Mouse (Mus musculus): ENCODE measurements around the gene Borcs6.
A peak's percentile ranks its signal among the peaks of the same experiment; 100 is the strongest.
"Not testable (repeated sequence)": the region's sequence is repeated elsewhere in the genome, so short reads cannot be mapped to it uniquely, and the experiment has no call there.

The Borcs6 gene

GRCm38 (mm10) chr11:69088103-69088855, 28.8 kb downstream of the Borcs6 start, which contains the start of gene Vamp2:
Vamp2 (plus strand) TSS chr11:69088490.
- no peak for DNase-seq (ENCODE audit: extremely low spot score, low read depth, low spot score)

- DNase-seq (ENCODE audit: extremely low spot score, low read depth, low spot score) = no peak
Measured at GRCm38 (mm10) chr11:69088856-69089615, 29.5 kb downstream of the Borcs6 start.

GRCm38 (mm10) chr11:69089616-69090290, 30.2 kb downstream of the Borcs6 start:
- no peak for DNase-seq (ENCODE audit: extremely low spot score, low read depth, low spot score)

DNA sequence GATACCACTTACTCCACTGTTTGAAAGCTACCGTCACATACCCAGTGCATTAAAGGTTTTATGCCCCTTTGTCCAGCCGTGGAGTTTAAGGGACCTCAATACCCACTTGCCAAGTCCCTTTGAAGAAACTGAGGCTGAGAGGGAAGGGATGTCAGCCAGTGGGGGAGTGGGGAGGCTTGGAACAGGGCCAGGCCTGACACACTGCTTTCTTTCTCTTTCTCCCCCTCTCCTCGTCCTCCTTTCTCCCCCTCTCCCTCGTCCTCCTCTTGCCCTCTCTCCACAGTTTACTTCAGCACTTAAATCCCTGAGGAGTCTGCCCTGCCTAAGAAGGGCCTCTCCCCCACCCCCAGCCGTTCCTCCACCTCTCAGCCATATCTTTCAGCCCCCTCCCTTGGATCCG, 30.9 kb downstream of the Borcs6 start:
- DNase-seq (ENCODE audit: extremely low spot score, low read depth, low spot score) = no peak

DNA sequence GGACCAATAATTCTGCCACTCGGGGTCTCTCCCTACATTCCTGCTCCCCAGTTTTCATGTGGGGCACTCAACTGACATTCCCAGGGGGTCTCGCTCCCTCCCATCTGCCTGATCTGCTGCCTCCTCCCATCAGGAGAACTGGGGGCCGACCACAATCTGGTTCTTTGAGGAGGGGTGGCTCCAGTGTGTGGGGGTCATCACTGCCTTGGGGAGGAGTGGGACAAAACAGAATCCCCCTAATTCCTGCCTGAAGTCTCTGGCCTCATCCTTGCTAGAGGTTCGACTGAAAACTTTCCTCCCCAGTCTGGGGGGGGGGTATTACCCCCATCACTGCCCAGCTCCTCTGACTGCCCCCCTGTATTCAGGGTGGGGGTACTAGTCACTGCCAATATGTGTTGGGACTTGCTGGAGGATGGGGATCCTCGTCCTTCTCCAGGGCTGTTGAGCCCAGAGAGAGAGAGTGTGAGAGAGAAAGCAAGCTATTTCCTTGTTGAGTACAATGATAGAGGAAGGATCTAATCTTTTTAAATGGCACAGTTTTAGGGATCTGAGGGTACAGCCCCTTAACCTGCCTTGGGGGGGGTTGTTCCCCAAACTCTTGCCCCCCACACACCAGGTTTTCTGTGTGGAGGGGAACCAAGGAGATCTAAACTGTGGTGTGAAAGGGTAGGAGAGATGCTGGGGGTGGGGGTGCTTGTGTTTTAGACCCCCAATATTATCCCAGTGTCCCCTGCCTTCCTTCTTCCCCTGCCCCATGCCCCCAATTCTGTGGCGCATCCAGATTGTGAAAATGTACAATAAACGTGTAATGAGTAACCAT, 32.3 kb downstream of the Borcs6 start:
- DNase-seq (ENCODE audit: extremely low spot score, low read depth, low spot score) = no peak

- DNase-seq (ENCODE audit: extremely low spot score, low read depth, low spot score) = no peak
Measured at GRCm38 (mm10) chr11:69092386-69092751, 32.9 kb downstream of the Borcs6 start.

- DNase-seq (ENCODE audit: extremely low spot score, low read depth, low spot score) = no peak
Measured at GRCm38 (mm10) chr11:69092871-69093270, 33.4 kb downstream of the Borcs6 start.

DNA sequence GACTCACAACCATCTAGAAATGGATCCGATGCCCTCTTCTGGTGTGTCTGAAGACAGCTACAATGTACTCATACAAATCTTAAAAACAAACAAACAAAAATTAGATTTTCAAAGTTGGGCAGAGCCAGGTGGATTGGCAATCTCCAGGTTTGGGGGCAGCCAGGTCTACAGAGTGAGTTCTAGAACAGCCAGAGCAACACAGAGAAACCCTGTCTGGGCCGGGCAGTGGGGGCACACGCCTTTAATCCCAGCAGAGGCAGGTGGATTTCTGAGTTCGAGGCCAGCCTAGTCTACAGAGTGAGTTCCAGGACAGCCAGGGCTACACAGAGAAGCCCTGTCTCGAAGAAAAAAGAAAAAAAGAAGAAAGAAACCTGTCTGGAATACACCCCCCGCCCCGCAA, 34.3 kb downstream of the Borcs6 start:
- DNase-seq (ENCODE audit: extremely low spot score, low read depth, low spot score) = not testable (repeated sequence)

- peak; percentile 95 for DNase-seq (ENCODE audit: extremely low spot score, low read depth, low spot score)
Measured at GRCm38 (mm10) chr11:69094697-69095429, 35.3 kb downstream of the Borcs6 start, which contains the start of gene Per1. Per1 (plus strand) TSS chr11:69095217.

DNA sequence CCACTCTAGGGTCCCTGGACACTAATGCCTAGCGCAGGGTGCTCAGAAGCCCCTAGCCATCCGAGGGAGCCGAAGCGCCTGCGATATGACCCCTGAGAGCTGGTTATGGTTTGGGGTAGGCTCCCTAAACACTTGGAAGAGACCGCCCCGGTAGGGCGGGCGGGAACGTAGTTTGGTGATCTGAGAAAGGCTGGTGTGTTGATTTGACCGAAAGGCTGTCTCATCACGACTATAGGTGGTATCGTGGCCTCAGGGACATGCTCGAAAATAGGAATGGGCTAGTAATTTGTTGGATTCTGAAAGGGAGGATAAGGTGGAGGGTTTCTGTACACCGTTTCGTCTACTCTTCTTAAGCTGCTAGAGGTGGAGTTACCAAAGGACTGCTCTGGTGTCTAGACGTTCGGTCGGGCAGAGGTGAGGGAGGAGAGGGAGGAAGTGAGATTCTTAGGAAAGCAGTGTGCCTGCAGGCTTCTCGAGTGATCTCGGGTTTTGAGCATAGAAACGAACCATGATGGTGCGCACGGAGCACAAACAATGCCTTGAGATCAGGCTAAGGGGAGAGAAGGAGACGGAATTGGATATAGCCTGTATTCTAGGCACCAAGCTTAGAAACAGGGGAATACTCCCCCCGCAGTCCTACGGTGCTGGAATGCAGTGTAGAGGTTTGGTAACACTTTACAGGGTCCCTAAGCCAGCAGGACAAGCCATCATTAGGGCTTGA, 36.2 kb downstream of the Borcs6 start:
- no peak for DNase-seq (ENCODE audit: extremely low spot score, low read depth, low spot score)

DNA sequence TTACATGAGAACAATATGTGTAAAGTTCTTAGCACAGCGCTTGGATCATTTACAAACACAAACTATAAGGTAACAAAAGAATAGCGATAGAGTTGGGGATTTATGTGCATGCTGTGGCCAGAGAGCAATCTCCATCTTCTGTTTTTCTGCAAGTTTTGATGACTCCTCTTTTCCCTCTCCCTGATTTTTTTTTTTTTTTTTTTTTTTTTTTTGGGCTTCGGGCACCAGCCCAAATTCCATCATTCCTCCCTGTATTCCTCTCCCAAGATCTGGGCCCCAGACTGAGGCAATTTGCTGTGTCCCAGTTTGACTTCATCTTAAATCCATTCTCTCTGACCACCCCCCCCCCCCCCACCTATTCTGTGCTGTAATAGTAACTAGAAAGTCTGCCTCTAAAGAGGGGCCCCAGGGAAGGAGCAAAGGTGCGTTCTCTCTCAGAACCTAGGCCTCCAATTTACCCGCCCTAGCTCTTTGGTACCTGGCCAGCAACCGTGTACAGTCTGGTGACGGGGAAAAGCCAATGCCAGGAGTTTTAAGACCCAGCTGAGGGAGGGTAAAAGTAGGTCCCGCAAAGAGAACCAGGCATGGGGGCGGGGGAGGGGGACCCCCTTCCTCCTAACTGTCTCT, 37.0 kb downstream of the Borcs6 start:
- DNase-seq (ENCODE audit: extremely low spot score, low read depth, low spot score) = no peak

DNA sequence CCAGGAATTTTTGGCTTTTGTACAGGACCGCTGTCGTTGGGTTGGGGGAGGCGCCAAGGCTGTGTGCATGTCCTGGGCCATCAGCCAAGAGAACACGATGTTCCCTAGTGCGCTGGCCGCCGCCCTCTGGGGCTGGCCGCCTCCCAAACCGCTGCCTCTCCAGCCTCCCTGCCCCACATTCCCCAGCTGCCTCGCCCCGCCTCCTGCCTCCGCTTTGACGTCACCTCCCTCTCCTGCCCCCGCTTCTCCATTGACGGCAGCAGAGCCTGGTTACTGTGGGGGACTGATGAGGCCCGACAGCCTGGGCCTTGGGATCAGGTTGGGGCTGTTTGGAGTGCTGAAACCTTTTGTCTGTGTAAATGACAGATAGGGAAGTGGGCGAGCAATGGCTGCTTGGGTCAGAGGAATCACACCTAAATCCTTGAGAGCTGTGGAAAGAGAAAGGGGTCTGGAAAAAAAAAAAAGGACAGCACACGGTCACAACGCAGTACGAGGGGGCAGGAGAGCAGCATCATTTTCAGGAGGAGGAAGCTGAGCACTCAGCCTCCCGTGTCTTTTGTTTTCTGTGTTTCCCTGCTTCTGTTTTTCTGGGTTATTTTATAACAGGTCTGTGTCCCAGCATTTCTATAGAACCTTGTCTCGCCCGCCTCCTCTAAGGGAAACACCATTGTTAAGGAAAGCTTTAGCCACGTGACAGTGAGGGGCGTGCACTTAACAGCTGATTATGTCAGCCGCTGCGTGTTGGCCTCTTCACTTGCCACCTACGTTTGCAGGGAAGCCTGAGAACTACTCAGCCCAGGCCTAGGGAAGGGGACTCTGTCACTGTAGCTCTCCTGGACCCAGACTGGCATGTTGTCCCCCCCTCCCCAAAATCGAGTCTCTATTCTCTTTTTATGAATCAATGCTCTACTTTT, 37.7 kb downstream of the Borcs6 start:
- DNase-seq (ENCODE audit: extremely low spot score, low read depth, low spot score) = no peak

- DNase-seq (ENCODE audit: extremely low spot score, low read depth, low spot score) = no peak
Measured at GRCm38 (mm10) chr11:69098039-69098761, 38.7 kb downstream of the Borcs6 start.

DNA sequence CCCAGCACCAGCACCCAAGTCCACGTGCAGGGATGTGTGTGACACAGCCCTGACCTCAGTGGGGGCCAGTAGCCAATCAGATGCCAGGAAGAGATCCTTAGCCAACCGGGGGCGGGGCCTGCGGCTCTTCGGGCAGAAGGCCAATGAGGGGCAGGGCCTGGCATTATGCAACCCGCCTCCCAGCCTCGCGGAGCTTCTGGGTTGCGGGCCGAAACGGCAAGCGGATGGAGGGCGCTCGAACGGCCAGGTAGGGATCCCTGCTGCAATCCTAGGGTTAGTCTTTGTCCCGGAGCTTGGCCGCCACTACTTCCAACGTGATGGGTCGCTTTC, 39.2 kb downstream of the Borcs6 start:
- no peak for DNase-seq (ENCODE audit: extremely low spot score, low read depth, low spot score)

DNA sequence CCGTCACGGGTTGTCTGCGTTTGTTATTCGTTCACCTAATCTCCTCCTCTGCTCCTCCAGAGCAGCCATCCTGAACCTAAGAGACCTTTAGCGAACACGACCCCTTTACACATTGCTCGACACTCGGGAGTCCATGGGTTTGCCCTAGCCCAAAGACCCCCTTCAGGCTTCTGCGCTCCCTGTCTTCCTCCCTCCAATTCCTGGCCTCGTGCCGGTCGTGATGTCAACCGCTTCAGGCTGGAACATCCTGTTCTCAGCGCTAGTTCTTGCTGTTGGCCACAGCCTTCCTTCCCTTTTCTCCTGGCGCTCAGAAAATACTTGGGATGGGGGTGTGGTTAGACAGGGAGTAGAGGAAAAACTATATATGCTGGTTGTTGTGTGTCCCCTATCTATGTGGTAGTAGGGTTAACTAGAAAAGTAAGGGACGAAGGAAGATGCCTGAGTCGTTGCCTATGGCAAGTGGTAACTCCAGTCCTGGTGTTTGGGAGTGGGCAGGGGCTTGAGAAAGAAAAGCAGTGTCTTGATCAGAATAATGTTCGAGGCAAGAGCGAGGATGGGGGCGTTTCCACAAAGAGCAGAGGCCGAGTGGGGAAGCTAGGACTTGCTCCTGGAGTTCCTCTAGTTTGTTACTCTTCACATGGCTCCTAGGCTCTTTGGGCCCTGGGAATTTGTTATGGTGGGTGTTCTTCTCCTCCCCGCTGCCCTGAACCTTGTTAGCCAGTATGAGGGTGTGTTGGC, 39.8 kb downstream of the Borcs6 start:
- DNase-seq (ENCODE audit: extremely low spot score, low read depth, low spot score) = no peak

DNA sequence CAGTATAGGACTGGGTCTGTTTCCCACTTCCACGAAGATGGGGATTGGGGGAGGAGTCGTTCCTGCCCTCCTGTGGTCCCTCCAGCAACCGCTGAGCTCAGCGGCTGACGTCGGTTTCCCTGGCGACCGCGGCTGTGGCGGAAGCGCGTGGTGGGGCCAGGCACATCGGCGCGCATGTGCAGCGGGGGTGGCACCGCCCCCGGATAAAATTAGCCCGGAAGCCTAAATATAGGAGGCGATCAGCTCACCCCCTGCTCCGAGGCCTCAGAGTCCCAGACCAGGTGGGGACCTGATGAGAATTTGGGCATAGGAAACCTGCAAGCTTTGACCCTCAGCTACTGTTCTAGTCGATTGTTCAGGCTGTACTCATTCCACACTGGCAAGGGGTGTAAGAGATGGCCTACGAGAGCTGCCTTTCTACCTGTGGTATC, 40.4 kb downstream of the Borcs6 start:
- DNase-seq (ENCODE audit: extremely low spot score, low read depth, low spot score) = no peak
